Mouse (Mus musculus): ENCODE data around the gene Lyz1.
"Not testable (repeated sequence)": the region's sequence is repeated elsewhere in the genome, so short reads cannot be mapped to it uniquely, and the experiment has no call there.

The Lyz1 gene

GRCm38 (mm10) chr10:117287226-117287850, 5.3 kb downstream of the Lyz1 start:
- DNase-seq (ENCODE audit: low spot score) = no peak

GRCm38 (mm10) chr10:117286366-117286970, 6.2 kb downstream of the Lyz1 start:
- DNase-seq (ENCODE audit: low spot score) = no peak

- DNase-seq (ENCODE audit: low spot score) = not testable (repeated sequence)
Observed at GRCm38 (mm10) chr10:117285584-117285983, 7.1 kb downstream of the Lyz1 start.

DNA sequence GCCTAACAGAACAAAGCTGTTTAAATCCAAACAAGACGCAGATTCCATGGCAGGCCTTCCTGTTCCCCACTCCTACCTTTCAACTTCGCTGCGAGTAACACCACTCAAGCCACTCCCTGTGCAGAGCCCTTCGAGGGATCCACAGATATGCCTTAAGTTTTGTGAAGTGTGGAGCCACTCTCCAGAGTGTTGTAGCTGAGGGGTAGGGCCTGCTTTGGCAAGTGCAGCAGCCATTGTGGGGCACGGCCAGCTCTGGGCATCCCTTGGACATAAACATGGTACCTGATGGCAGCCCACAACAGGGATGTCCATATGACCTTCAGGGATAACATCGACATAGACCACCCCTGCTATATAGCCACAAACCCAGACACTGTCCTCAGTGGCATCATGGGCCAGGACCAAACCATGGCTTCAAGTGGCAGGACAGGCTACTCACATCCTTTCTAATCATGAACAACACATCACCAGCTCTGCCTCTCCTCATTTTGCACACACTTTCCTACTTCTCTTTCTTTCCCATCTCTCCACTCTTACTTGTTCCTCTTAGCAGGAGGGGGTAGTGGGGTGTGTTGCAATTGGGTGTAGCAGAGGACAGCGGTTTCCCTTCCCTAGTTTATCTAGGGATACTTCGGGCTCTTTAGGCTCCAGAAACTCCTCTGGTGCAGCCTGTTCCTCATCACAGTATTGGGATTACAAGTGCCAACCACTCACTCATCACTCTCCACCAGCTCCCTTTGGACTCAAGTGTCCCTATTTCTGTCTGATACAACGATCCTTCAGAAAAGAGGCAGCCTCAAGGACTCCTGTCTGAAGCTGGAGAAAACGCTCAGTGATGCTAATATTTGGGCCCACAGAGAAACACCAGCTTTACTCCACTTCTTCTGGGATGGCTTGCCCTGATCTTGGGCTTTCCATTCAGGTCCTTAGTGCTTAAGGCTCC, 7.8 kb downstream of the Lyz1 start:
- no peak for DNase-seq (ENCODE audit: low spot score)

DNA sequence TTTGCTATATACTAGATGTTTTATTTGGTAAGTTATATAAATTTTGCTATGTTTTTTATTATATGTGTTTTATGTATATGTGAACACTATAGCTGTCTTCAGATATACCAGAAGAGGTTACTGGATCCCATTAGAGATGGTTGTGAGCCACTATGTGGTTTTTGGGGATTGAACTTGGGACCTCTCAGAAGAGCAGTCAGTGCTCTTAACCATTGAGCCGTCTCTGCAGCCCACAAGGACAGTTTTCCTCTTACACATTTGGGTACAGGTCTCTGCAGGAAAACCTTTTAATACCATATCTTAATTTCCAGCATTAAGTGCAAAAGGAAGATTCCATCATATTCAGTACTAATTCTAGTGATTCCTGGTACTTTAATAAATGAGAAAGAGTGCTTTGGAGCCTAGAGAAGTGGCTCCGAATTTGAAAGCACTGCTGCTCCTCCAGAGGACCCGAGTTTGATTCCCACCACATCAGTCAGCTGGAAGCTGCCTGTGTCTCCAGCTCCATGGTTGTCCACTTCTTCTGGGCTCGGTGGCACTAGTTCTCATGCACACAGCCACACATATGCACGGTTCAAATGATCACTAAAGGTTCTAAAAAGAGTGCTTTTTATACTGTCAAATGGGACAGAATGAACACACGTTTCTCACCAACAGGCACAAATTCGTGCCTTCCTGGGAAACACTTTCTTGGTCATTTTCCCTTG, 8.6 kb downstream of the Lyz1 start:
- DNase-seq (ENCODE audit: low spot score) = no peak

DNA sequence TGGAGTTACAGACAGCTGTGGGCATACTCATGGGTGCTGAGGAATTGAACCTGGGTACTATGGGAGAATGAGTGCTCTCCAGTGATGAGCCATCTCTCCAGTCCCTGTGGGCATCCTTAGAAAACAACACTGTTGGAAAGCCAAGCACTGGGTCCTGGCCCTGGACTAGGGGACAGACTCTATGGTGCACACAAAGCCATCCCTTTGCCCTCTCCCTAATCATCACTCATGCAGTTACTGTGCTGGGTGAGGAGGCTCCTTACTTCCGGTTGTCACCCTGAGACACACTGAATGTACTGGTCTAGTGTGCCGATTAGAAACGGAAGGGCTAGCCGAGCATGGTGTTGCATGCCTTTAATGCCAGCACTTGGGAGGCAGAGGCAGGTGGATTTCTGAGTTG, 9.5 kb downstream of the Lyz1 start:
- not testable (repeated sequence) for DNase-seq (ENCODE audit: low spot score)

- DNase-seq (ENCODE audit: low spot score) = no peak
Observed at GRCm38 (mm10) chr10:117282551-117282950, 10.1 kb downstream of the Lyz1 start.

DNA sequence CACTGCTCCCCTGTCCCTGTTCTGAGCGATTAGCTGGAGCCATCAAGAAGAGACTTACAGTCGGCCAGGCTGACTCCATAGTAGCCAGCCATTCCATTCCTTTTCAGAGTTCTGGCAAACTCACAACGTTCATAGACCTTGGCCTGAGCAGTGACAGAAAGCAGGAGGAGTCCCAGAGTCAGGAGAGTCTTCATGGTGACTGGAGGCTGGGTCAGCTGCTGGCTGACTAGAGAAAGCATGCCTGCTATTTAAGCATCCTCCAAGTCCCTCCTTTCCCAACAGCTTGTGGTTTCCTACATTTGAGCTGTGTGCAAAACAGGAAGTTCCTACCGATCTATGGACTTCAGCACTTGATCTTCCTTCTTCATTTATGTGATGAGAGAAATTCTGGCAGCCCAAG, 10.6 kb downstream of the Lyz1 start, which contains the start of gene Lyz2:
TSS of gene Lyz2 (minus strand) at position 273 of the 400 bp plus-strand sequence.
- DNase-seq (ENCODE audit: low spot score) = no peak

DNA sequence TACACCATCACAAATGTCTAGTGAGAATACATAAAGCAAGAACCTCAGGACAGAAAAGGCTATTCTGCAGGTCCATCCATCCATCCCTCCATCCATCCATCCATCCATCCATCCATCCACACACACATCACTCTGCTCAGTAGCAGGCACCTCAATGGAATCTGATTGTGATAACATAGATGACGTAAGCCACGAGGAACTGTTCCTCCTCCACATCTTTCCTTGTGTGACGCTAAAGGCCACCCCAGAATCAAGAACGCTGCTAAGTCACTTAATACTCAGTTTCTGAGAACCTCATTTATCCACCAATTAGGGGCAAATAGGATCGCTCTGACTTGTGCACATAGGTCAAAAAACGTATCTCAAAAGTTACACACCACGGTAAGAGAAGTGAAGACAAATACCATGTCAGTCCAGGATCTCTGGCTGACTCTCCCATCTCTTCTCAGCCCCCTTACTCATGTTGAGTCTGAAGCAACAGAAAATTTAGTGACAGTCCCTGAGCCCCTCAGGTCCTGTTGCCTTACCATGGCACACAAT, 11.2 kb downstream of the Lyz1 start:
- DNase-seq (ENCODE audit: low spot score) = no peak

- DNase-seq (ENCODE audit: low spot score) = no peak
Observed at GRCm38 (mm10) chr10:117280000-117280399, 12.7 kb downstream of the Lyz1 start.

DNA sequence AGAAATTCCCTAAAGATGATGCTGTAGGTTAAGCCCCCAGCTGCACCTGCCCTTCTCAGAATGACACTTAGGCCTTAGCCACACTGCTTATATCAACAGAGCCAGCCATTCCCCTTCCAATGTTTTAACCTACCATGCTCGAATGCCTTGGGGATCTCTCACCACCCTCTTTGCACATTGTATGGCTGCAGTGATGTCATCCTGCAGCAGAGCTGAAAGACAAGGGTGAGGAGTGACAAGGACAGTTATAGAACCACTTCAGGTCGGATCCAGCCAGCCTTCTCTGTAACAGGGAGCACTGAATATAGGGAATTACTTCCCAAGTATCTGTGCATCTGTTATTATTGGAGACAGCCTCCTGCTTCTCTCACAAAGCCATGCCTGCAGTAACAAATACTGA, 14.2 kb downstream of the Lyz1 start:
- not testable (repeated sequence) for DNase-seq (ENCODE audit: low spot score)

GRCm38 (mm10) chr10:117277779-117278178, 14.9 kb downstream of the Lyz1 start:
- not testable (repeated sequence) for DNase-seq (ENCODE audit: low spot score)

- DNase-seq (ENCODE audit: low spot score) = no peak
Observed at GRCm38 (mm10) chr10:117275681-117276369, 16.8 kb downstream of the Lyz1 start.

GRCm38 (mm10) chr10:117274645-117275044, 18.0 kb downstream of the Lyz1 start:
- DNase-seq (ENCODE audit: low spot score) = not testable (repeated sequence)

DNA sequence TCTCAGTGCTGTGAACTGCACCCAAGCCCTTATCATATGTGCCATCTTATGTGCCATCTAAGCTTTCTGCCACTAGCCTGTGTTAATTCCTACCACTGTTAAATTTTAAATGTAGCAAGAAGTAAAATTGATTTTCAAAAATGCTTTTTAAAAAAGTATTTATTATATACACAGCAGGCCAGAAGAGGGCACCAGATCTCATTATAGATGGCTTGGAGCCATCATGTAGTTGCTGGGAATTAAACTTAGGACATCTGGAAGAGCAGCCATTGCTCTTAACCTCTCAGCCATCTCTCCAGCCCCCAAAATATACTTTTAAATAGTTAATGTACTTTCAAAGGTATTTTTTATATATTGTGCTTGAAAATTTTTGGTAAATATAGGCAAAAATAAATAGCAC, 20.6 kb downstream of the Lyz1 start:
- DNase-seq (ENCODE audit: low spot score) = no peak

GRCm38 (mm10) chr10:117259870-117260269, 32.8 kb downstream of the Lyz1 start:
- no peak for DNase-seq (ENCODE audit: low spot score)

- no peak for DNase-seq (ENCODE audit: low spot score)
Observed at GRCm38 (mm10) chr10:117238603-117239002, 54.1 kb downstream of the Lyz1 start, which contains the start of gene 9530003J23Rik. 9530003J23Rik (minus strand) TSS chr10:117238703.

Data from ovary, adult 18-20 months (tissue).